Mouse (Mus musculus): ENCODE data around the gene Trpv2. TPM values are rescaled to one million over a fixed set of nuclear protein-coding genes. Genes with fewer than 3 reads are reported as not detected.
A peak's percentile ranks its signal among the peaks of the same experiment; 100 is the strongest.

Gene Trpv2
- polyA plus RNA-seq, 1 experiment from 2014 or later = 3.9 TPM

GRCm38 (mm10) chr11:62558961-62559646 is 15.2 kb upstream of the Trpv2 start:
- ATAC-seq (ENCODE audit: insufficient read depth) = no peak
- no peak overlapping the region for H3K9ac ChIP-seq

GRCm38 (mm10) chr11:62560463-62561016 is 13.7 kb upstream of the Trpv2 start:
- Histone ChIP-seq H3K4me1 (ENCODE audit: insufficient read depth) (0 out of 2 replicates have a peak, but pooled peaks cover 2% of the 10 kb centered on the region), H3K9ac (0 out of 2 replicates have a peak overlapping the region, but pooled peaks have one; percentile 39), H3K27ac (ENCODE audit: low read depth) (no peak overlapping the region), H3K4me2 (peak overlapping the region; percentile 62), H3K27me3 (ENCODE audit: insufficient read depth, low read length) (no peaks in the 10 kb centered on the region), H3K9me3 (ENCODE audit: low read depth, low read length) (no peaks in the 10 kb centered on the region), H3K36me3 (ENCODE audit: insufficient read depth) (no peaks in the 10 kb centered on the region), H3K4me3 (ENCODE audit: low read depth, low read length) (peak overlapping the region; percentile 29)
- TF ChIP-seq CTCF (IDR thresholded peaks at IDR 0.05; ENCODE audit: low read depth) = no peak
- DNase-seq = peak; percentile 47
- no peak for ATAC-seq (ENCODE audit: insufficient read depth)
- WGBS = 28% methylated on average over 43 of the region's 43 CpGs

More at GRCm38 (mm10) chr11:62558961-62559646, 15.2 kb upstream of the Trpv2 start:
- Histone ChIP-seq H3K4me1 (ENCODE audit: insufficient read depth) (peaks cover 6% of the 10 kb centered on the region; the same call in 1 of the 2 replicates), H3K4me3 (ENCODE audit: low read depth, low read length) (no peak overlapping the region), H3K27ac (ENCODE audit: low read depth) (no peak overlapping the region), H3K4me2 (no peak overlapping the region), H3K27me3 (ENCODE audit: insufficient read depth, low read length) (no peaks in the 10 kb centered on the region), H3K9me3 (ENCODE audit: low read depth, low read length) (no peaks in the 10 kb centered on the region), H3K36me3 (ENCODE audit: insufficient read depth) (peaks cover 14% of the 10 kb centered on the region)
- TF ChIP-seq CTCF (IDR thresholded peaks at IDR 0.05; ENCODE audit: low read depth) = no peak
- WGBS = 42% methylated on average over 6 of the region's 6 CpGs
- no peak for DNase-seq

GRCm38 (mm10) chr11:62563590-62563989 is 10.7 kb upstream of the Trpv2 start:
- H3K4me3 ChIP-seq (ENCODE audit: low read depth, low read length) = no peak overlapping the region
- no peaks in the 10 kb centered on the region for H3K27me3 ChIP-seq (ENCODE audit: insufficient read depth, low read length)
- H3K9ac ChIP-seq = no peak overlapping the region
- 0 out of 2 replicates have a peak, but pooled peaks cover 2% of the 10 kb centered on the region for H3K4me1 ChIP-seq (ENCODE audit: insufficient read depth)
- no peak for TF ChIP-seq CTCF (IDR thresholded peaks at IDR 0.05; ENCODE audit: low read depth)
- no peak for DNase-seq
- H3K4me2 ChIP-seq = no peak overlapping the region
- 72% methylated on average over 2 of the region's 2 CpGs for WGBS
- no peak overlapping the region for H3K27ac ChIP-seq (ENCODE audit: low read depth)
- no peak for ATAC-seq (ENCODE audit: insufficient read depth)
- no peaks in the 10 kb centered on the region for H3K36me3 ChIP-seq (ENCODE audit: insufficient read depth)
- H3K9me3 ChIP-seq (ENCODE audit: low read depth, low read length) = no peaks in the 10 kb centered on the region

GRCm38 (mm10) chr11:62565747-62566146 is 8.5 kb upstream of the Trpv2 start:
- Histone ChIP-seq H3K9ac (no peak overlapping the region), H3K4me2 (no peak overlapping the region), H3K27ac (ENCODE audit: low read depth) (no peak overlapping the region), H3K27me3 (ENCODE audit: insufficient read depth, low read length) (no peaks in the 10 kb centered on the region), H3K4me1 (ENCODE audit: insufficient read depth) (no peaks in the 10 kb centered on the region), H3K4me3 (ENCODE audit: low read depth, low read length) (no peak overlapping the region), H3K9me3 (ENCODE audit: low read depth, low read length) (no peaks in the 10 kb centered on the region), H3K36me3 (ENCODE audit: insufficient read depth) (no peaks in the 10 kb centered on the region)
- 59% methylated on average over 7 of the region's 7 CpGs for WGBS
- no peak for TF ChIP-seq CTCF (IDR thresholded peaks at IDR 0.05; ENCODE audit: low read depth)
- ATAC-seq (ENCODE audit: insufficient read depth) (no peak), DNase-seq (no peak)

GRCm38 (mm10) chr11:62566211-62566610 is 8.1 kb upstream of the Trpv2 start:
- no peak for TF ChIP-seq CTCF (IDR thresholded peaks at IDR 0.05; ENCODE audit: low read depth)
- Histone ChIP-seq H3K4me2 (no peak overlapping the region), H3K27me3 (ENCODE audit: insufficient read depth, low read length) (no peaks in the 10 kb centered on the region), H3K4me1 (ENCODE audit: insufficient read depth) (no peaks in the 10 kb centered on the region), H3K36me3 (ENCODE audit: insufficient read depth) (no peaks in the 10 kb centered on the region), H3K4me3 (ENCODE audit: low read depth, low read length) (no peak overlapping the region), H3K9ac (no peak overlapping the region), H3K9me3 (ENCODE audit: low read depth, low read length) (no peaks in the 10 kb centered on the region), H3K27ac (ENCODE audit: low read depth) (no peak overlapping the region)
- WGBS = 48% methylated on average over 1 of the region's 1 CpGs
- ATAC-seq (ENCODE audit: insufficient read depth) (no peak), DNase-seq (no peak)

GRCm38 (mm10) chr11:62568300-62568699 is 6.0 kb upstream of the Trpv2 start:
- WGBS = 75% methylated on average over 3 of the region's 3 CpGs
- no peaks in the 10 kb centered on the region for H3K9me3 ChIP-seq (ENCODE audit: low read depth, low read length)
- no peak for ATAC-seq (ENCODE audit: insufficient read depth)
- H3K36me3 ChIP-seq (ENCODE audit: insufficient read depth) = no peaks in the 10 kb centered on the region
- no peak for DNase-seq
- no peak overlapping the region for H3K4me2 ChIP-seq
- no peaks in the 10 kb centered on the region for H3K4me1 ChIP-seq (ENCODE audit: insufficient read depth)
- no peak overlapping the region for H3K9ac ChIP-seq
- no peak overlapping the region for H3K4me3 ChIP-seq (ENCODE audit: low read depth, low read length)
- no peaks in the 10 kb centered on the region for H3K27me3 ChIP-seq (ENCODE audit: insufficient read depth, low read length)
- H3K27ac ChIP-seq (ENCODE audit: low read depth) = no peak overlapping the region
- no peak for TF ChIP-seq CTCF (IDR thresholded peaks at IDR 0.05; ENCODE audit: low read depth)

GRCm38 (mm10) chr11:62574703-62575085 is 408 bp downstream of the Trpv2 start:
- Histone ChIP-seq H3K36me3 (ENCODE audit: insufficient read depth) (no peaks in the 10 kb centered on the region), H3K9me3 (ENCODE audit: low read depth, low read length) (no peaks in the 10 kb centered on the region), H3K27ac (ENCODE audit: low read depth) (no peak overlapping the region), H3K4me2 (peak overlapping the region; percentile 81), H3K4me1 (ENCODE audit: insufficient read depth) (peaks cover 3% of the 10 kb centered on the region), H3K27me3 (ENCODE audit: insufficient read depth, low read length) (peaks cover 4% of the 10 kb centered on the region; the same call in 1 of the 2 replicates), H3K4me3 (ENCODE audit: low read depth, low read length) (no peak overlapping the region), H3K9ac (no peak overlapping the region)
- ATAC-seq (ENCODE audit: insufficient read depth) (no peak), DNase-seq (no peak)
- WGBS = 72% methylated on average over 4 of the region's 4 CpGs
- no peak for TF ChIP-seq CTCF (IDR thresholded peaks at IDR 0.05; ENCODE audit: low read depth)
